Mouse (Mus musculus) heart, embryonic 12.5 days (tissue): ENCODE results near the gene Mpp2. TPM values are rescaled to one million over a fixed set of nuclear protein-coding genes. Genes with fewer than 3 reads are reported as not detected.

ENCODE experiments used
- ATAC-seq: fragments of 200-750 bp; cut with Nextera tagmentation; 2 replicates; pipeline ENCODE4 v1.8.0; 2017; ENCODE audit warnings: moderate TSS enrichment, moderate library complexity; ENCODE audit not compliant: insufficient number of reproducible peaks, low FRiP score
- H3K27ac ChIP-seq: fragments of 300-500 bp; sonication (generic); 2 replicates; pipeline ENCODE4 v1.5.1; 2016; ENCODE audit warnings: mild to moderate bottlenecking, moderate library complexity; ENCODE audit not compliant: poor library complexity, severe bottlenecking
- H3K27me3 ChIP-seq: fragments of 300-500 bp; sonication (generic); replicated peaks from 2 replicates; pipeline ENCODE4 v1.6.1; 2016; ENCODE audit warnings: mild to moderate bottlenecking, moderate library complexity
- H3K36me3 ChIP-seq: fragments of 300-500 bp; sonication (generic); 2 replicates; pipeline ENCODE4 v1.6.1; 2016; ENCODE audit warnings: mild to moderate bottlenecking, moderate library complexity
- H3K4me1 ChIP-seq: fragments of 300-500 bp; sonication (generic); replicated peaks from 2 replicates; pipeline ENCODE4 v1.6.1; 2016; ENCODE audit warnings: mild to moderate bottlenecking
- H3K4me2 ChIP-seq: fragments of 300-500 bp; sonication (generic); 2 replicates; pipeline ENCODE4 v1.6.1; 2016; ENCODE audit warnings: mild to moderate bottlenecking, moderate library complexity
- H3K4me3 ChIP-seq: fragments of 300-500 bp; sonication (generic); 2 replicates; pipeline ENCODE4 v1.5.1; 2016; ENCODE audit warnings: mild to moderate bottlenecking
- H3K9ac ChIP-seq: fragments of 300-500 bp; sonication (generic); 2 replicates; pipeline ENCODE4 v1.6.1; 2016; ENCODE audit warnings: mild to moderate bottlenecking, moderate library complexity
- H3K9me3 ChIP-seq: fragments of 300-500 bp; sonication (generic); replicated peaks from 2 replicates; pipeline ENCODE4 v1.6.1; 2016; ENCODE audit warnings: mild to moderate bottlenecking, moderate library complexity
- WGBS: fragments of 180-500 bp; shearing (Covaris S2); methylation state at CpG from one replicate; pipeline ENCODE4 v1.1.7; 2016; 5-methylcytosine and 5-hydroxymethylcytosine counted together
- polyA plus RNA-seq: library from polyadenylated mRNA; unstranded; fragments of >200 nt; fragmentation: Nextera tagmentation; extraction: Ambion mirVana; gene quantifications from 2 replicates; pipeline ENCODE4 v1.2.1, GENCODE M21; 2016

Gene Mpp2
- 15.4 and 17.8 TPM in 2 replicates for polyA plus RNA-seq

- Histone ChIP-seq H3K9ac (peak within 1 kb of the TSS; percentile 78), H3K4me3 (peak within 1 kb of the TSS; percentile 62), H3K36me3 (peaks cover 10% of the 10 kb centered on the region; the same call in 1 of the 2 replicates), H3K27ac (peak within 1 kb of the TSS; percentile 83), H3K27me3 (no peaks in the 10 kb centered on the region), H3K9me3 (no peaks in the 10 kb centered on the region), H3K4me2 (peak within 1 kb of the TSS; percentile 91), H3K4me1 (peaks cover 21% of the 10 kb centered on the region)
- WGBS: 0% methylated on average over 47 of the region's 49 CpGs
- peak; percentile 81 for ATAC-seq
Measured at GRCm38 (mm10) chr11:102087931-102088898, at the start of gene Mpp2. TSS of gene Mpp2 (minus strand) at chr11:102088515.

GRCm38 (mm10) chr11:102137625-102138446 is 49.5 kb upstream of the Mpp2 start:
- Histone ChIP-seq H3K9me3 (no peaks in the 10 kb centered on the region), H3K27ac (no peak overlapping the region), H3K4me2 (peak overlapping the region; percentile 62), H3K4me1 (peaks cover 3% of the 10 kb centered on the region; the same call in 1 of the 2 replicates), H3K36me3 (no peaks in the 10 kb centered on the region), H3K4me3 (peak overlapping the region; percentile 25), H3K27me3 (peaks cover 22% of the 10 kb centered on the region), H3K9ac (no peak overlapping the region)
- no peak for ATAC-seq
- WGBS: 45% methylated on average over 13 of the region's 13 CpGs

- peaks cover 22% of the 10 kb centered on the region for H3K27me3 ChIP-seq
- no peaks in the 10 kb centered on the region for H3K36me3 ChIP-seq
- H3K9ac ChIP-seq: no peak overlapping the region
- H3K4me3 ChIP-seq: no peak overlapping the region
- 26% methylated on average over 4 of the region's 4 CpGs for WGBS
- no peak for ATAC-seq
- no peak overlapping the region for H3K4me2 ChIP-seq
- no peak overlapping the region for H3K27ac ChIP-seq
- H3K4me1 ChIP-seq: peaks cover 9% of the 10 kb centered on the region; the same call in 1 of the 2 replicates
- H3K9me3 ChIP-seq: no peaks in the 10 kb centered on the region
Measured at GRCm38 (mm10) chr11:102134516-102134915, 46.2 kb upstream of the Mpp2 start.

GRCm38 (mm10) chr11:102117386-102117785 is 29.1 kb upstream of the Mpp2 start:
- no peak overlapping the region for H3K4me3 ChIP-seq
- 69% methylated on average over 6 of the region's 6 CpGs for WGBS
- H3K36me3 ChIP-seq: no peaks in the 10 kb centered on the region
- H3K27me3 ChIP-seq: peaks cover 11% of the 10 kb centered on the region; the same call in 1 of the 2 replicates
- no peak overlapping the region for H3K9ac ChIP-seq
- no peaks in the 10 kb centered on the region for H3K9me3 ChIP-seq
- ATAC-seq: no peak
- no peak overlapping the region for H3K4me2 ChIP-seq
- no peaks in the 10 kb centered on the region for H3K4me1 ChIP-seq
- no peak overlapping the region for H3K27ac ChIP-seq

GRCm38 (mm10) chr11:102116241-102116640 is 27.9 kb upstream of the Mpp2 start:
- Histone ChIP-seq H3K4me2 (no peak overlapping the region), H3K27ac (no peak overlapping the region), H3K4me1 (no peaks in the 10 kb centered on the region), H3K4me3 (no peak overlapping the region), H3K27me3 (peaks cover 11% of the 10 kb centered on the region; the same call in 1 of the 2 replicates), H3K9me3 (no peaks in the 10 kb centered on the region), H3K9ac (no peak overlapping the region), H3K36me3 (no peaks in the 10 kb centered on the region)
- WGBS: 46% methylated on average over 8 of the region's 8 CpGs
- ATAC-seq: no peak

GRCm38 (mm10) chr11:102111576-102111975 is 23.3 kb upstream of the Mpp2 start:
- Histone ChIP-seq H3K9ac (no peak overlapping the region), H3K9me3 (no peaks in the 10 kb centered on the region), H3K27ac (no peak overlapping the region), H3K4me3 (no peak overlapping the region), H3K4me2 (no peak overlapping the region), H3K36me3 (no peaks in the 10 kb centered on the region), H3K4me1 (peaks cover 6% of the 10 kb centered on the region), H3K27me3 (peaks cover 50% of the 10 kb centered on the region)
- no peak for ATAC-seq
- WGBS: 35% methylated on average over 5 of the region's 5 CpGs

- peaks cover 77% of the 10 kb centered on the region for H3K27me3 ChIP-seq
- peaks cover 9% of the 10 kb centered on the region for H3K4me1 ChIP-seq
- peak within 1 kb of the TSS; percentile 21 for H3K4me3 ChIP-seq
- no peak within 1 kb of the TSS for H3K9ac ChIP-seq
- no peaks in the 10 kb centered on the region for H3K9me3 ChIP-seq
- H3K4me2 ChIP-seq: peak within 1 kb of the TSS; percentile 22; the same call in 1 of the 2 replicates
- no peaks in the 10 kb centered on the region for H3K36me3 ChIP-seq
- no peak for ATAC-seq
- H3K27ac ChIP-seq: no peak within 1 kb of the TSS
- WGBS: 17% methylated on average over 9 of the region's 9 CpGs
Measured at GRCm38 (mm10) chr11:102107732-102108131, 19.4 kb upstream of the Mpp2 start, which contains the start of gene Pyy. TSS of gene Pyy (minus strand) at chr11:102107832.

- H3K27ac ChIP-seq: no peak overlapping the region
- 2% methylated on average over 21 of the region's 21 CpGs for WGBS
- peaks cover 78% of the 10 kb centered on the region for H3K27me3 ChIP-seq
- peak overlapping the region; percentile 21 for H3K4me3 ChIP-seq
- H3K4me2 ChIP-seq: peak overlapping the region; percentile 22; the same call in 1 of the 2 replicates
- no peak overlapping the region for H3K9ac ChIP-seq
- H3K4me1 ChIP-seq: peaks cover 16% of the 10 kb centered on the region
- ATAC-seq: no peak
- H3K36me3 ChIP-seq: no peaks in the 10 kb centered on the region
- H3K9me3 ChIP-seq: no peaks in the 10 kb centered on the region
Measured at GRCm38 (mm10) chr11:102106911-102107310, 18.6 kb upstream of the Mpp2 start.

GRCm38 (mm10) chr11:102102485-102103258 is 14.4 kb upstream of the Mpp2 start:
- 11% methylated on average over 17 of the region's 17 CpGs for WGBS
- H3K9ac ChIP-seq: peak overlapping the region; percentile 29; the same call in 1 of the 2 replicates
- H3K9me3 ChIP-seq: no peaks in the 10 kb centered on the region
- no peak overlapping the region for H3K27ac ChIP-seq
- no peak for ATAC-seq
- no peak overlapping the region for H3K4me3 ChIP-seq
- H3K27me3 ChIP-seq: peaks cover 85% of the 10 kb centered on the region
- H3K36me3 ChIP-seq: no peaks in the 10 kb centered on the region
- H3K4me1 ChIP-seq: peaks cover 17% of the 10 kb centered on the region
- H3K4me2 ChIP-seq: peak overlapping the region; percentile 39; the same call in 1 of the 2 replicates

- Histone ChIP-seq H3K27me3 (peaks cover 70% of the 10 kb centered on the region), H3K4me1 (peaks cover 18% of the 10 kb centered on the region), H3K27ac (no peak within 1 kb of the TSS), H3K4me3 (no peak within 1 kb of the TSS), H3K9ac (peak within 1 kb of the TSS; percentile 29; the same call in 1 of the 2 replicates), H3K9me3 (no peaks in the 10 kb centered on the region), H3K4me2 (peak within 1 kb of the TSS; percentile 39; the same call in 1 of the 2 replicates), H3K36me3 (no peaks in the 10 kb centered on the region)
- ATAC-seq: no peak
- 67% methylated on average over 4 of the region's 4 CpGs for WGBS
Measured at GRCm38 (mm10) chr11:102101219-102101618, 12.9 kb upstream of the Mpp2 start, which contains the start of gene Ppy. TSS of gene Ppy (minus strand) at chr11:102101319.
